Mouse (Mus musculus) heart, adult 2 months (tissue): ENCODE measurements at regions not wholly inside any gene's neighbourhood (a gene's known extent, or its start where the extent isn't known, plus 50 kb on each side); places are given as distances from the start of the nearest gene placed in this dataset.

Experiments used
- CTCF ChIP-seq: fragments of 200-600 bp; IDR thresholded peaks from 2 replicates; pipeline ENCODE4 v1.8.1; 2022; ENCODE audit warnings: antibody characterized with exemption, mild to moderate bottlenecking, moderate library complexity
- EP300 ChIP-seq: fragments of 200-500 bp; IDR thresholded peaks from 2 replicates; pipeline ENCODE4 v1.6.1; 2011; ENCODE audit warnings: low read depth, low read length, control low read depth; ENCODE audit not compliant: insufficient read depth
- POLR2A ChIP-seq: fragments of 200-500 bp; IDR thresholded peaks from 2 replicates; pipeline ENCODE4 v1.6.1; 2011; ENCODE audit warnings: mild to moderate bottlenecking, low read depth, low read length, control low read depth; ENCODE audit not compliant: insufficient read depth

DNA sequence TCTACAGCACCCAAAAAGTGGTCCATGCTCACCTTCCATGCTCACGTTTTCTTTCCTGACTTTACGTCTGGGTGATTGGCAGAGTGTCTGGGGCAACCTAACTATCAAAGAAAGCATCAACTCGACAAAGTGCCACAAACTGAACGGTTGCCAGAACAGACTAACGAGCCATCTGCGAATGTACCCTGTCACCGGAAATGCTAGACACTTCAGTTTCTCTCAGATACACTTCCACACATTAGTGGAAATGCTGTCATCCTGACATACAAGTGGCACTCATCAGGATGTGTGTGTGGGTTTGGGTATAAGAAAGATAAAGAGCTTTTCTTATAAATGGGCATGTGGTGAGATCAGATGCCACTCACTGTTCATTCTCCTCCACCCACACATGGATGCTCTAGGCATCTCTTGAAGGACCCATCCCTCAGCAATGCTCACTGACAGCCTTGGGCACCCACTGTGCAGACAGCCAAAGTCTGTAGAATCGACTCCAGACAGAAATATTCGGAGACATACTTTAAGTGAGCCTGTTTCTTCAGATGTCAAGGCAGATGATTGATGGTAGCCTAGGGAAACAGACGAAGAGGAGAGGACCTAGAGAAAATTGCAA lies 244.8 kb downstream of the Efnb2 start:
- TF ChIP-seq CTCF (no peak), EP300 (no peak), POLR2A (no peak)
